Mouse (Mus musculus): ENCODE data around the gene Gm20894. TPM values are rescaled to one million over a fixed set of nuclear protein-coding genes. Genes with fewer than 3 reads are reported as not detected.
"Not testable (repeated sequence)": the region's sequence is repeated elsewhere in the genome, so short reads cannot be mapped to it uniquely, and the experiment has no call there.

Gm20894 gene
- polyA plus RNA-seq (2014; fragmentation: Nextera tagmentation; extraction: Ambion mirVana) = not detected in 2 replicates

- H3K9me3 ChIP-seq (ENCODE audit: control insufficient read depth, low read length); DNase-seq (ENCODE audit: low spot score, missing footprints); H3K27ac ChIP-seq (ENCODE audit: low read depth, low read length); ATAC-seq (ENCODE audit: low FRiP score); H3K4me1 ChIP-seq (ENCODE audit: control insufficient read depth, insufficient read depth, low read length); H3K27me3 ChIP-seq (ENCODE audit: control insufficient read depth, insufficient read depth, low read length); H3K4me3 ChIP-seq (ENCODE audit: low read depth, low read length); H3K4me2 ChIP-seq; H3K36me3 ChIP-seq (ENCODE audit: control insufficient read depth, insufficient read depth, low read length); H3K9ac ChIP-seq (ENCODE audit: low read length): not testable (repeated sequence)
- no CpG with 5 or more reads among the region's 5 CpGs for WGBS
Measured at GRCm38 (mm10) chrY:28271412-28271811, at the start of gene Gm20894. Gene Gm20894, minus strand, starts transcription at chrY:28271512.

Data from midbrain, embryonic 11.5 days (tissue).